Mouse (Mus musculus) embryo, embryonic 9.5 days (tissue): ENCODE results near the gene Pvalb.

Source experiments
- DNase-seq: peaks from one replicate; pipeline ENCODE4 v3.0.0-alpha.2; 2017; ENCODE audit errors: extremely low spot score

The Pvalb gene

GRCm38 (mm10) chr15:78195096-78195880 is 10.9 kb downstream of the Pvalb start:
- DNase-seq, result no peak

GRCm38 (mm10) chr15:78194320-78194719 is 11.9 kb downstream of the Pvalb start:
- DNase-seq, result no peak

GRCm38 (mm10) chr15:78189636-78190035 is 16.6 kb downstream of the Pvalb start:
- DNase-seq, result no peak

GRCm38 (mm10) chr15:78188546-78188945 is 17.7 kb downstream of the Pvalb start:
- DNase-seq, result no peak

DNA sequence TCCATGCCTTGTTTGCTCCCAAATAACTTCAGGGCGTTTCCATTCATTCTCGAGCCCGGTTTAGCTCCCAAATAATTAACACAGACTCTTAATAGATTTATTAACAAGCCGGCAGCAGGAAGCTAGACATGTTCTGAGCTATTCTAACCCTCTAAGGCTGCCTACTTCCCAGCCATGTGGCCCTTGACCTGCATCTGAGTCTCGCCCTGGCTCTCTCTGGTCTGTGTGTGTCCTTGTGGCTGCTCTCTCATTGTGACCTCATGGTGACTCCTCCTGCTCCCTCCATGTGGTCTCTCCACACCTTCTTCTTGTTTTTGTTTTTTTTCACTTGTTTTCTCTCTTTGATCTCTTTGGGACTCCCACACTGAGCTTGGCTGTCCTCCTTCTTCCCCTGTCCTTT is 19.3 kb downstream of the Pvalb start:
- DNase-seq, result no peak

DNA sequence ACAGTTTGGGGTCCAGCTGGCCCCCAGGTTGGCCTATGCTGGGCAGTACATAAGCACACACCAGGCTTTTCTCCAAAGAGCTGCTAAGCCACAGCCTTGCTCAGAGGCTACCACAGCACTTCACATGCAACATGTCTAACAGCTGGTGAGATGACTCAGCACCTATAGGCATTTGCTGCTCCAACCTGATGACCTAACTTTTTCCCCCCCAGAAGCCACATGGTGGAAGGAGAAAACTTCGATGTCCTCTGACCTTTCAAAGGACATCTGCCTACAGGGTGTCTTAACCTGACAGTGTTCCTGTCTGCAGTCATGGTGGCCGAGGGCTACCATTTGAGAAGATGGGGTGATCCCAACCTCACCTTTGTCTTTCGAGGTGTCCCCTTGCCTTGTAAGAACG is 20.6 kb downstream of the Pvalb start:
- DNase-seq, result no peak

DNA sequence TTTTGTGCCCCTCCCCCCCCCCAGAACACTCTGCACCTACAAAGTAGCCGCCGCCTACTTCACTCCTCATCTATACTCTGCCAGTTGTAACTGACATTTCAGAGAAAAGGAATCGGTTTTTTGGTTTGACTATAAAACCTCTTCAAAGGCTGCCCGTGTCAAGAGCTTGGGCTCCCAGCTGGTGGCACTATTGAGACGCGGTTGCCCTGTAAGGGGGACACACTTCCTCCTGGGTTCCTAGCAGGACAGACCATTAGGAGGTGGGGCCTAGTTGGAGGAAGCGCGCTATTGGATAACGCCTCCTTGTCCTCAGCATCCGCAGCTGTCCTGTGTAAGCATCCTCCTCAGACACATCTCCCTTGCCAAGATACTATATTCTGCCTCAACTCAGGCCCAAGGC is 21.3 kb downstream of the Pvalb start:
- peak; percentile 67 for DNase-seq

- DNase-seq, result no peak
These were observed 24.3 kb downstream of the Pvalb start for GRCm38 (mm10) chr15:78181701-78182405.

DNA sequence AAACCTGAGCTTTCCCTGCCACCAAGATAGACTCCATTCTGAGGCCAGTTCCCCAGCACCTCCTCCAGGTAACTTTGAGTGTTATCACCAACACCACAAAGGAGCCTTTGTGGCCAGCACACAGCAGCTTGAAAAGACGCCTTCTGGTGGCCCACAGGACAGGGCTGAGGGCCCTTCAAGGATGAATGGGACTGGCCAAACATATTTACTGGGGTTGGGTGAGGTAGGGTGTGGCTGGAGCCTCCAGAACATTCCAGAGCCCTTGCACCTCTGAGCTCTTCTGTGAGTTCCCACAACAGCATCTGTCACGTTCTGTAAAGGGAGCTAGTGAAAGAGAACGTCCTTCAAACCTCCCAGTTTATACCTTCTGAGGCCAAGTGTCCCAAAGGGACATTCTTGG is 26.4 kb downstream of the Pvalb start:
- no peak for DNase-seq

DNA sequence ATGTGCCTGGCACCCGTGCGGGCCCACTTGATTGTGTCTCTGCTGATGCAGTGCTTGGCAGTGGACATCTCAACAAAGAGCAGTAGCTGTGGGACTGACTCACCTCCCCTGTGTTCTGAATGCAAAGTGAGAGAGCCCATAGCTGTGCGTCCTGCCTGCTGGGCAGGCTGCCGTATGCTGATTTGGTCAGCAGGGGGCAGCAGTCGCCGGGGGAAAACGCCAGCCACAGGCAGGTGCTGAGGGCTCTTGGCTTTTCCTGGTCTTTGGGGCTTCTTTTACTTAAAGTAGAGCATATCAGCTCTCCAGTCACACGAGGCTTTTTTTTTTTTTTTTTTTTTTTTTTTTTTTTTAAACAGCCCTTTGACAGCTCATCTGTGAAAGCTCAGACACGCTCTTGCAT is 27.8 kb downstream of the Pvalb start:
- DNase-seq, result peak; percentile 83

DNA sequence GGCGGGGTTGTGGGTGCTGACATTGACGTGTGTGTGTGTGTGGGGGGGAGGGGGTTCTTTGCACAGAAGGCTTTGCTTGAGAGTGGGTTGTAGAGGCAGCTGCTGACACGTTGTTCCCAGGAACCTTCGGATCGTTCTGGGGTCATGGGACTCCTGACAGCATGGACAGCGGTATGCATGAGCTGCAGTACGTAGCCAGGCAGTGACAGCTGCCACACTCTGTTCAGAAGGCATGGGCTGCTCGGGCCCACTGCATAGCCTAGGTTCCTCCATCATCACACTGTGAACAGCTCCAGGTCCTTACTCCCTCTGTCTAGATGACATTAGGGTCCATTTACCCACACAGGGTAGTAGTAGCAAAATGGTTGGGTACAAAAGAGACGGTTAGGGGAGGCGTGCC is 28.9 kb downstream of the Pvalb start:
- DNase-seq, result no peak

DNA sequence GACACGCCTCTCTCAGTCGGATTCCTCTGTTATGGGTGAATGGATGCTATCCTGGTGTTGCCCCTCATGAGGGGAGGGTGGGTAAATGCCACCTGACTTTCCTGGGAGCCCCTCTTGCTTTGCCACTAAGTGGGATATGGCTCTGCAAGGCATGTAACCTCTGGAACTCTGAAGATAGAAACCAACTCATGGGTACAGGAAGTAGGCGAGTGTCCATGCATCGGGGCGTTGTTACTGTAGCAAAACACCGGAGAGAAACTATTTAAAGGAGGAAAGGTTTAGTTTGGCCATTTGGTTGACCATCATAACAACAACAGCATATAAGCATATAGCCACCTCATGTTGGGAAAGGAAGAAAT is 31.3 kb downstream of the Pvalb start:
- DNase-seq, result no peak

- DNase-seq, result peak; percentile 96
These were observed 32.0 kb downstream of the Pvalb start, which contains the start of gene Ift27 for GRCm38 (mm10) chr15:78173972-78174886. Gene Ift27 (minus strand): TSS chr15:78174107.

- DNase-seq, result no peak
These were observed 33.0 kb downstream of the Pvalb start for GRCm38 (mm10) chr15:78172899-78173817.

DNA sequence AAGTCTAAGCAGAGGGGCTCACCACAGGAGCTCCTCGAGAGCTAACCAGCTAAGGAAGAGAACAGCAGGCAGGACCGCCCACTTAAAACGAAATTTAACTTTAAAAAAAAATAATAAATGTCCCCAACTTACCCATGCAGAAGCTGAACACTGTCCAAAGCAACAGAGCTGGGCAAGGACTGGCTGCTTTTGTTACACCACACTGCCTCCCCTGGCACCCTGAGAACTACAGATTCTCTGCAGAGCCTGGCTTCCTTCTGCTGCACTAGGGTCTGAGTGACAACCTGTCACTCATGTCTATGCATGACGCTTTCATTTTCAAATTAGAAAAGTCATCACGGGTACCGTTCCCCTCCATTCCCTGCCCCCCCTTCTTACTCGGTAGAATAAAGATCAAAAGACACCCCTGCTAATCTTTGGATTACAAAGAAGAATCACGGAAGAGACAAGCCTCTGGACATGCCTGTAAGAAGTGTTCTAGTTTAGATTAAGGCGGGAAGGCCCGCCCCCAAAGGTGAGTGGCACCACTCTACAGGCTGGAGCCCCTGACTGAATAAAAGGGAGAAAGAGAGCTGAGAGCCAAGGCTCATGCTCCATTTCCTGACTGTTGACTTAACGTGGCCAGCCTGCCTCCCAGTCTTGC is 33.8 kb downstream of the Pvalb start:
- DNase-seq, result no peak

GRCm38 (mm10) chr15:78171651-78172050 is 34.5 kb downstream of the Pvalb start:
- no peak for DNase-seq

DNA sequence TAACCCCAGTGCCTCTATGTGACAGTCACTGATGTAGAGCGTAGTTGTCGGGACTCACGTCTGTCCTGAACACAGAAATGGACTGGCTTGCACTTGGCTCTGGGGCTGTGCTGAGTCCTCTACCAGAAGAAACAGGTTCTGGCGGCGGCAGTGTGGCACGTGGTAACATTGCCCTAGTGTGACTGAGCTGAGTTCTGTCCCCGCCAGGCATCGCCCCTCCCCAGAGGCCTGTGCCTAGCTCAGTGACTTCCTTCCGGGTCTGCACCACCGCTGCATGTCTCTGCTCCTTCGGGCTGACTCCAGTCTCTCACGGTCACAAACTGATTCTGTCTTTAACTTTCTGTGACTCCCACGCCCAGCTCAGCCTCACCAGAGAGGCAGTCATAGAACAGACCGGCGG is 35.5 kb downstream of the Pvalb start:
- DNase-seq, result no peak

- no peak for DNase-seq
These were observed 36.6 kb downstream of the Pvalb start for GRCm38 (mm10) chr15:78169566-78169965.

DNA sequence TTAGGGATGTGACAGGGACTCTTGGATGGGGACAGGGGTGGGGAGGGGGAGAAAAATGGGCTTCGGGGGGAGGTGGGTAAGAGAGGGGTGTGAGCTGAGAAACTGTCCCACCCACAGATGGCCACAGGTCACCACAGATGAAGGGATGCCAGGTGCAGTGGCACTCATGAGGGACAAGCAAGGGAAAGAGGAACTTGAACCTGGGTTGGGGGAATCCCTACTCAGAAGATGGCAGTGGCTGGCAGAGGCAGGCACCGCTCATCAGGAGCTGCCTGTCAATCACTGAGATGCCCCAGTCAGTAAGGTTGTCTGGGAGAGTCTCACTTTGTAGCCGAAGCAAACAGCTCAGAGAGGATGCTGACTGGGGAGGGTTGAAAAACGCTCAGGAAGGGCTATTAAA is 40.9 kb downstream of the Pvalb start:
- DNase-seq, result no peak

GRCm38 (mm10) chr15:78164466-78164865 is 41.7 kb downstream of the Pvalb start:
- DNase-seq, result no peak

DNA sequence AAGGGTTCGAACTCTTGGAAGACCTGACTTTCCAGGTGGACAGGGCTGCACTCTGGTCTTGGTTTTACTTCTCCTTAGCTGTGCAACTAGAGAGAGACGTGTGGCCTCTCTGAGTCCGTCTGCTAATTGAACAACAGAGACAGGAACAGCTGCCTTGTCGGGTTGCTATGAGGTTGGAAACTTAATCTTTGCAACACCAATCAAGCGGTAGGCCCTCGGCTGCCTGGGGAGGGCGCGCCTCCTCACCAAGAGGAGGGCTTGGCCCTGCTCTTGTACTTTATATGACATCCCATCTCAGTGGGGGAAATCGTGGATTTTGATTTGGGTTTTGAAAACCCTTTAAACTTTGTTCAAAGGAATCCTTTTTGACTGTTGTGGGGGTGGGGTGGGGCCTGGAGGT is 44.3 kb downstream of the Pvalb start:
- no peak for DNase-seq
